Mouse (Mus musculus): ENCODE measurements around the gene Pmel. TPM values are rescaled to one million over a fixed set of nuclear protein-coding genes. Genes with fewer than 3 reads are reported as not detected.

Pmel gene
- total RNA-seq, 4 experiments from 2014 or later: 1.1 to 1.7 (median 1.3) TPM

DNA sequence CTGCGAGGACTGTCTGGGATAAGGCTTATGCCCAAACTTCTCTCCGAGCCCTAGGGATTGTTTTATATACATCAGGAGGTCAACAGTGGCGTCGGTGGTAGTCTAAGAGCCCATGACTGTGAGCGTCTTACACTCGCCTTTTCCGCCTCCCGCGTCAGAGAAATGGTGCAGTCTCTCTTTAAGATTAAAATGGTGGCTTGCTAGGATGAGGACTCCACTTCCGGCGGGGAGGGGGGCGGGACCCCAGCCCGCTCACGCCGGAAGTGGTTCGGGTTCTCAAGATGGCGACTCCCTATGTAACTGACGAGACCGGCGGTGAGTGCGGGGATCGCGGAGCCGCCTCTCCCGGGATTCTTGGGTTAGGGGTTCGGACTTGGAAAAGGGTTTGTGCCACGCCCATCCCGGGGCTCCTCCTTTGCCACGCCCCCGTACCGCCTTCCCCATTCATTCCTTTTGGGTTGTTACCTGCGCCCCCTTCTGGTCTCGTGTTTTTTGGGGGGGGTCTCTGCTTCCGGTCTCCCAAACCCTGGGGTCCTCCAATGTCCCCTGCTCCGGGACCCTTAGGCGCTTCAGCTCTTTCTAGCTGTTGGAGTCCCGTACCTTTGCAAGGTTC lies 44.4 kb downstream of the Pmel start:
- peak; percentile 74 for DNase-seq

Other genes starting within 250 kb of the Pmel start
- 100 to 1,000 TPM; 103 to 155 (median 127) TPM for gene Smarcc2, start 244.9 kb upstream of the Pmel start, total RNA-seq (2022)
- 100 to 1,000 TPM; 760 to 841 (median 820) TPM for gene Myl6, start 210.1 kb upstream of the Pmel start, total RNA-seq (2022)
- gene Myl6b, start 205.5 kb upstream of the Pmel start, total RNA-seq (2022): 10 to 100 TPM in 2 of 4 experiments, 1 to 10 TPM in 2; 4.8 to 11.6 (median 7.9) TPM
- gene Esyt1, start 178.3 kb upstream of the Pmel start, total RNA-seq (2022): 10 to 100 TPM; 22.8 to 44.9 (median 33.2) TPM
- gene Zc3h10, start 156.4 kb upstream of the Pmel start, total RNA-seq (2022): 10 to 100 TPM; 12.9 to 15.0 (median 13.6) TPM
- 1,000 to 10,000 TPM; 2,263 to 2,673 (median 2,524) TPM for gene Rpl41, start 154.9 kb upstream of the Pmel start, total RNA-seq (2022)
- gene Pa2g4, start 138.2 kb upstream of the Pmel start, total RNA-seq (2022): 10 to 100 TPM; 67.4 to 77.6 (median 70.5) TPM
- 1 to 10 TPM; 2.5 to 5.8 (median 4.6) TPM for gene Erbb3, start 114.5 kb upstream of the Pmel start, total RNA-seq (2022)
- 100 to 1,000 TPM; 401 to 777 (median 537) TPM for gene Rps26, start 77.4 kb upstream of the Pmel start, total RNA-seq (2022)
- 10 to 100 TPM in 1 of 4 experiments, 1 to 10 TPM in 3; 1.6 to 10.8 (median 3.7) TPM for gene Ikzf4, start 58.2 kb upstream of the Pmel start, total RNA-seq (2022)
- gene Suox, start 30.1 kb upstream of the Pmel start, total RNA-seq (2022): 10 to 100 TPM; 28.7 to 35.1 (median 31.4) TPM
- gene Rab5b, start 7.9 kb upstream of the Pmel start, total RNA-seq (2022): 100 to 1,000 TPM; 126 to 149 (median 145) TPM
- 10 to 100 TPM; 13.4 to 26.6 (median 19.3) TPM for gene Cdk2, start 836 bp downstream of the Pmel start, total RNA-seq (2022)
- gene Dgka, start 40.7 kb downstream of the Pmel start, total RNA-seq (2022): 10 to 100 TPM; 16.5 to 41.1 (median 28.6) TPM
- 10 to 100 TPM; 24.1 to 31.9 (median 27.0) TPM for gene Pym1, start 43.7 kb downstream of the Pmel start, total RNA-seq (2022)
- gene Mmp19, start 86.7 kb downstream of the Pmel start, total RNA-seq (2022): 10 to 100 TPM; 41.4 to 69.7 (median 60.1) TPM
- gene Dnajc14, start 99.9 kb downstream of the Pmel start, total RNA-seq (2022): 10 to 100 TPM; 77.2 to 82.1 (median 78.5) TPM
- gene Tmem198b, start 100.2 kb downstream of the Pmel start, total RNA-seq (2022): 10 to 100 TPM in 2 of 4 experiments, 1 to 10 TPM in 2; 7.8 to 17.3 (median 12.6) TPM
- 10 to 100 TPM; 43.4 to 56.2 (median 49.5) TPM for gene Sarnp, start 113.1 kb downstream of the Pmel start, total RNA-seq (2022)
- 10 to 100 TPM; 39.5 to 51.9 (median 42.5) TPM for gene Ormdl2, start 117.5 kb downstream of the Pmel start, total RNA-seq (2022)
- 1 to 10 TPM; 2.0 to 2.9 (median 2.3) TPM for gene Gdf11, start 187.5 kb downstream of the Pmel start, total RNA-seq (2022)
- gene Cd63, start 196.8 kb downstream of the Pmel start, total RNA-seq (2022): 100 to 1,000 TPM; 313 to 472 (median 396) TPM
- 10 to 100 TPM in 3 of 4 experiments, 1 to 10 TPM in 1; 9.5 to 23.2 (median 15.7) TPM for gene Rdh5, start 218.7 kb downstream of the Pmel start, total RNA-seq (2022)
- gene Bloc1s1, start 219.8 kb downstream of the Pmel start, total RNA-seq (2022): 100 to 1,000 TPM; 137 to 192 (median 168) TPM
- gene Itga7, start 229.6 kb downstream of the Pmel start, total RNA-seq (2022): 10 to 100 TPM in 2 of 4 experiments, 1 to 10 TPM in 2; 9.6 to 27.4 (median 11.8) TPM

Measured in adrenal gland, adult 8-10 months (tissue).